Mouse (Mus musculus): ENCODE measurements at regions not wholly inside any gene's neighbourhood (a gene's known extent, or its start where the extent isn't known, plus 50 kb on each side); places are given as distances from the start of the nearest gene placed in this dataset.

GRCm38 (mm10) chr9:115592466-115592865 is 282.2 kb upstream of the Stt3b start:
- TF ChIP-seq CTCF (IDR thresholded peaks at IDR 0.05; ENCODE audit: borderline replicate concordance, extremely low read depth, insufficient read depth, insufficient read length) (no peak), POLR2A (IDR thresholded peaks at IDR 0.05; ENCODE audit: borderline replicate concordance, extremely low read depth, insufficient read depth, insufficient read length, poor library complexity, severe bottlenecking) (no peak)
